Mouse (Mus musculus): Measurements from ENCODE around the gene Zbtb43. TPM values are rescaled to one million over a fixed set of nuclear protein-coding genes. Genes with fewer than 3 reads are reported as not detected.

Zbtb43 gene
- polyA plus RNA-seq, 1 experiment from 2014 or later = 35.8 TPM

GRCm38 (mm10) chr2:33412111-33412510, 56.2 kb downstream of the Zbtb43 start:
- H3K4me1 ChIP-seq = no peaks in the 10 kb centered on the region
- no peak overlapping the region for H3K4me2 ChIP-seq (replicated peaks)
- no peaks in the 10 kb centered on the region for H3K27me3 ChIP-seq
- H3K9ac ChIP-seq (replicated peaks) = no peak overlapping the region
- H3K27ac ChIP-seq (replicated peaks) = no peak overlapping the region
- peaks cover 27% of the 10 kb centered on the region for H3K36me3 ChIP-seq
- H3K4me3 ChIP-seq = no peak overlapping the region
- ATAC-seq (replicated peaks) = no peak
- 73% methylated on average over 14 of the region's 14 CpGs for WGBS
- no peaks in the 10 kb centered on the region for H3K9me3 ChIP-seq

- H3K27ac ChIP-seq (replicated peaks) = no peak overlapping the region
- H3K4me1 ChIP-seq = peaks cover 6% of the 10 kb centered on the region; the same call in 1 of the 2 replicates
- H3K4me3 ChIP-seq = no peak overlapping the region
- no peak overlapping the region for H3K4me2 ChIP-seq (replicated peaks)
- H3K9me3 ChIP-seq = no peaks in the 10 kb centered on the region
- peaks cover 5% of the 10 kb centered on the region; the same call in 1 of the 2 replicates for H3K36me3 ChIP-seq
- ATAC-seq (replicated peaks) = no peak
- 93% methylated on average over 4 of the region's 4 CpGs for WGBS
- no peak overlapping the region for H3K9ac ChIP-seq (replicated peaks)
- H3K27me3 ChIP-seq = no peaks in the 10 kb centered on the region
These were observed 64.8 kb downstream of the Zbtb43 start for GRCm38 (mm10) chr2:33403511-33404003.

GRCm38 (mm10) chr2:33402638-33403037, 65.7 kb downstream of the Zbtb43 start:
- 0 out of 2 replicates have a peak, but pooled peaks cover 3% of the 10 kb centered on the region for H3K36me3 ChIP-seq
- H3K4me1 ChIP-seq = peaks cover 6% of the 10 kb centered on the region; the same call in 1 of the 2 replicates
- H3K9me3 ChIP-seq = no peaks in the 10 kb centered on the region
- no peak overlapping the region for H3K27ac ChIP-seq (replicated peaks)
- H3K27me3 ChIP-seq = no peaks in the 10 kb centered on the region
- no peak overlapping the region for H3K4me2 ChIP-seq (replicated peaks)
- H3K4me3 ChIP-seq = no peak overlapping the region
- ATAC-seq (replicated peaks) = no peak
- WGBS = 69% methylated on average over 5 of the region's 5 CpGs
- no peak overlapping the region for H3K9ac ChIP-seq (replicated peaks)

GRCm38 (mm10) chr2:33402236-33402635, 66.1 kb downstream of the Zbtb43 start:
- H3K4me3 ChIP-seq = no peak overlapping the region
- H3K36me3 ChIP-seq = 0 out of 2 replicates have a peak, but pooled peaks cover 3% of the 10 kb centered on the region
- no peaks in the 10 kb centered on the region for H3K9me3 ChIP-seq
- H3K4me2 ChIP-seq (replicated peaks) = no peak overlapping the region
- H3K27me3 ChIP-seq = no peaks in the 10 kb centered on the region
- 39% methylated on average over 7 of the region's 7 CpGs for WGBS
- no peak overlapping the region for H3K27ac ChIP-seq (replicated peaks)
- H3K4me1 ChIP-seq = peaks cover 6% of the 10 kb centered on the region; the same call in 1 of the 2 replicates
- H3K9ac ChIP-seq (replicated peaks) = no peak overlapping the region
- peak; percentile 51; the same call in 1 of the 2 replicates for ATAC-seq (replicated peaks)

- 36% methylated on average over 3 of the region's 3 CpGs for WGBS
- H3K4me2 ChIP-seq (replicated peaks) = no peak overlapping the region
- H3K27me3 ChIP-seq = no peaks in the 10 kb centered on the region
- H3K4me3 ChIP-seq = no peak overlapping the region
- H3K4me1 ChIP-seq = peaks cover 3% of the 10 kb centered on the region; the same call in 1 of the 2 replicates
- no peak overlapping the region for H3K27ac ChIP-seq (replicated peaks)
- 0 out of 2 replicates have a peak, but pooled peaks cover 3% of the 10 kb centered on the region for H3K36me3 ChIP-seq
- H3K9me3 ChIP-seq = no peaks in the 10 kb centered on the region
- no peak overlapping the region for H3K9ac ChIP-seq (replicated peaks)
- ATAC-seq (replicated peaks) = no peak
These were observed 67.1 kb downstream of the Zbtb43 start for GRCm38 (mm10) chr2:33401217-33401616.

- Histone ChIP-seq H3K36me3 (no peaks in the 10 kb centered on the region), H3K4me3 (no peak overlapping the region), H3K27me3 (no peaks in the 10 kb centered on the region), H3K4me1 (0 out of 2 replicates have a peak, but pooled peaks cover 3% of the 10 kb centered on the region), H3K9me3 (no peaks in the 10 kb centered on the region), H3K4me2 (replicated peaks) (no peak overlapping the region), H3K27ac (replicated peaks) (no peak overlapping the region), H3K9ac (replicated peaks) (no peak overlapping the region)
- WGBS = 84% methylated on average over 5 of the region's 5 CpGs
- no peak for ATAC-seq (replicated peaks)
These were observed 67.8 kb downstream of the Zbtb43 start for GRCm38 (mm10) chr2:33400541-33400940.

Other genes starting within 250 kb of the Zbtb43 start
- 39.1 and 40.5 TPM in 2 replicates for gene Ralgps1, start 97.1 kb downstream of the Zbtb43 start, polyA plus RNA-seq (2015; fragmentation: Nextera tagmentation; extraction: Ambion mirVana)
- gene Zbtb34, start 37.2 kb downstream of the Zbtb43 start, polyA plus RNA-seq (2015; fragmentation: Nextera tagmentation; extraction: Ambion mirVana) = 7.1 and 8.5 TPM in 2 replicates
- gene Lmx1b, start 172.0 kb upstream of the Zbtb43 start, polyA plus RNA-seq (2015; fragmentation: Nextera tagmentation; extraction: Ambion mirVana) = 0.06 and 0.13 TPM in 2 replicates